Mouse (Mus musculus): Measurements from ENCODE around the gene Ppfia4.

DNA sequence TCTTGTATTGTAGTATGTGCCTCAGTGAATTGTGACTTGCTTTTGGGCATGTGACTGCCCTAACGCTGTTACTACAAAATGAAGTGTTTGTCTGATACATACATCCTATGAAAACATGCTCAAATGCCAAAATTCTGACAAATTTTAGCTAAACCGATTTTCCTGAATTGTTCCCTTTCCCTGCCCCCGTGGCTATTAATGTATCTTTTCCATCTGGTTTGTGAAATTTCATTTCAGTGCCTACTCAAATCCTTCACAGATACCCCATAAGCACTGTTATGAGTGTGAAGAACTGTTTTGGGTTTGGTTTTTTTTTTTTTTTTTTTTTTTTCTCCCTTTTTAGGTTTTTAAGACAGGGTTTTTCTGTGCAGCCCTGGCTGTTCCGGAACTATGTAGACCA, 12.3 kb upstream of the Ppfia4 start:
- no peak for TF ChIP-seq CTCF (IDR thresholded peaks at IDR 0.05)
- no peak for TF ChIP-seq POLR2A (IDR thresholded peaks at IDR 0.05; ENCODE audit: insufficient read depth, low read depth, low read length)
